Mouse (Mus musculus) ES-E14 (cell line): ENCODE measurements at regions not wholly inside any gene's neighbourhood (a gene's known extent, or its start where the extent isn't known, plus 50 kb on each side); places are given as distances from the start of the nearest gene placed in this dataset.

Source experiments
- DNase-seq: peaks from one replicate; pipeline ENCODE4 v3.0.0-alpha.2; 2013; ENCODE audit warnings: low read depth, low spot score
- H3K27ac ChIP-seq: 2 replicates; pipeline ENCODE4 v1.5.1; 2012; ENCODE audit warnings: low read depth, mild to moderate bottlenecking, low read length, moderate library complexity, mixed read lengths; ENCODE audit not compliant: poor library complexity, insufficient read depth, severe bottlenecking
- H3K36me3 ChIP-seq: 2 replicates; pipeline ENCODE4 v1.6.1; 2012; ENCODE audit warnings: mild to moderate bottlenecking, low read length, moderate library complexity, mixed read lengths; ENCODE audit not compliant: control insufficient read depth, poor library complexity, insufficient read depth, severe bottlenecking
- H3K4me1 ChIP-seq, 2 experiments: fragments of 150-350 bp in 1 of 2; sonication (generic) in 1 of 2; 2 replicates each; pipeline ENCODE4 v1.6.1; 2012; ENCODE audit warnings: low read length in 2 of 2, mild to moderate bottlenecking in 1 of 2, mixed read lengths in 1 of 2; ENCODE audit not compliant: control insufficient read depth in 2 of 2, insufficient read depth in 2 of 2, poor library complexity in 1 of 2
- H3K4me3 ChIP-seq, 2 experiments: fragments of 150-350 bp in 1 of 2; sonication (generic) in 1 of 2; 2 replicates each; pipeline ENCODE4 v1.5.1; 2012; ENCODE audit warnings: low read length in 2 of 2, low read depth in 1 of 2, mild to moderate bottlenecking in 1 of 2, mixed read lengths in 1 of 2; ENCODE audit not compliant: insufficient read depth in 1 of 2, poor library complexity in 1 of 2, severe bottlenecking in 1 of 2
- H3K9ac ChIP-seq: 2 replicates; pipeline ENCODE4 v1.6.1; 2012; ENCODE audit warnings: low read depth, mild to moderate bottlenecking, low read length, mixed read lengths; ENCODE audit not compliant: poor library complexity, insufficient read depth, severe bottlenecking
- H3K9me3 ChIP-seq: fragments of 150-350 bp; sonication (generic); 2 replicates; pipeline ENCODE4 v1.6.1; 2012; ENCODE audit warnings: low read depth, mild to moderate bottlenecking, low read length; ENCODE audit not compliant: control insufficient read depth, insufficient read depth
- CHD2 ChIP-seq: IDR thresholded peaks from 2 replicates; pipeline ENCODE4 v1.6.1; 2014; ENCODE audit warnings: mild to moderate bottlenecking, low read depth, low read length, inconsistent platforms
- HCFC1 ChIP-seq: IDR thresholded peaks from 2 replicates; pipeline ENCODE4 v1.6.1; 2012; ENCODE audit warnings: low read length, inconsistent platforms, borderline replicate concordance; ENCODE audit not compliant: insufficient read depth
- MAFK ChIP-seq: IDR thresholded peaks from 2 replicates; pipeline ENCODE4 v1.6.1; 2014; ENCODE audit warnings: mild to moderate bottlenecking, low read depth, low read length, inconsistent platforms; ENCODE audit not compliant: insufficient read depth
- ZC3H11A ChIP-seq: IDR thresholded peaks from 2 replicates; pipeline ENCODE4 v1.6.1; 2012; ENCODE audit warnings: low read depth, mild to moderate bottlenecking, inconsistent platforms, low read length, borderline replicate concordance
- ZNF384 ChIP-seq: IDR thresholded peaks from 2 replicates; pipeline ENCODE4 v1.6.1; 2012; ENCODE audit warnings: low read depth, low read length, inconsistent platforms
- in situ Hi-C, 2 experiments: fragments of 600-800 bp; cut with MboI; formaldehyde crosslinking; loops; one replicate each; pipeline ENCODE4 v1.15.1; 2025; ENCODE audit warnings: low sequenced_read_pairs in 2 of 2, inconsistent platforms in 1 of 2; ENCODE audit not compliant: unreplicated experiment in 2 of 2

DNA sequence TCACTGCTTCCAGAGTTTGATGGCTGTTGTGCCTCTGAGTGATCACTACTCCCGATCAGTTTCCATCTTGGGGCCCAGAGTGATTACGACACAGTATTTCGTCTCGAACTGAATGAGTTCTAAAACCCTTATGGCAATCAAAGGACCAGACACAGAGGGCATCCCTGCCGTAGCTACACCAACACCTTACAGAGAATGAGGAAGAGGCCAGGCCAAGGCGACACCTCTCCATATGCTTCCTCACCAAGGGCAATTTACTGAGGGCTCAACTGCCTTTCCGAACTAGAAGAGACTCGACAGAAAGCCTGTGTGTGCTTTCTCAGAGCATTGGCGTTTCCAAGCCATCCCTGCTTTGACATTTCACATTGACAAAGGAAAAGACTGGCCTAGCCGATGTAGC lies 289.8 kb upstream of the G2e3 start:
- no peak overlapping the region for H3K4me3 ChIP-seq
- peaks cover 0 to 2% of the 10 kb centered on the region in 2 experiments; a peak in 1 of 4 replicates for H3K4me1 ChIP-seq
- H3K36me3 ChIP-seq = no peaks in the 10 kb centered on the region
- H3K9ac ChIP-seq = no peak overlapping the region
- TF ChIP-seq MAFK (no peak), CHD2 (no peak), ZNF384 (no peak), HCFC1 (no peak), ZC3H11A (no peak)
- no peaks in the 10 kb centered on the region for H3K9me3 ChIP-seq
- no peak overlapping the region for H3K27ac ChIP-seq
- in situ Hi-C loops = no loop called here
- DNase-seq = no peak

DNA sequence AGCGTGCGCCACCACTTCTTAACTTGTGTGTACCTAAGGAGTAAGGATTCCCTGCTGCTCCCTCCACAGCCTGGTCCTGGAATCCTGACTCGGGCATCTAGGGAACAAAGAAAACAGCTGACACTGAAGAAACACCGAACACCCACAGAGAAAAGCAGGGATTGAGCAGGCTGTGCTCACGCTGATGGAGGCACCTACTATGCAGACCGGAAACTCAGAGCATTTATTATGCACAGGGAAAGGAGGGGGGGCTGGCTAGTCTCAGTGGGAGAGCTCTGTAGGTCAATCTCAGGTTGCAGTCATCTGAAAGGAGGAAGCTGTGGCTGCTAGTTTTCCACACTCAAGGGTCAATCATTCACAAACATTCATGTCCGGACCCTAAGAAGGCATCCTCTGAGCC lies 300.7 kb upstream of the G2e3 start:
- H3K9me3 ChIP-seq = no peaks in the 10 kb centered on the region
- H3K4me1 ChIP-seq = 0 out of 4 replicates have a peak, but pooled peaks cover 2 to 3% of the 10 kb centered on the region in 2 experiments
- H3K36me3 ChIP-seq = no peaks in the 10 kb centered on the region
- no peak overlapping the region for H3K9ac ChIP-seq
- TF ChIP-seq MAFK = no peak
- no peak for TF ChIP-seq HCFC1
- no peak for TF ChIP-seq CHD2
- no peak for TF ChIP-seq ZC3H11A
- no peak for TF ChIP-seq ZNF384
- in situ Hi-C loops = no loop called here
- peak; percentile 46 for DNase-seq
- no peak overlapping the region for H3K4me3 ChIP-seq
- H3K27ac ChIP-seq = no peak overlapping the region; the same call in 1 of the 2 replicates

DNA sequence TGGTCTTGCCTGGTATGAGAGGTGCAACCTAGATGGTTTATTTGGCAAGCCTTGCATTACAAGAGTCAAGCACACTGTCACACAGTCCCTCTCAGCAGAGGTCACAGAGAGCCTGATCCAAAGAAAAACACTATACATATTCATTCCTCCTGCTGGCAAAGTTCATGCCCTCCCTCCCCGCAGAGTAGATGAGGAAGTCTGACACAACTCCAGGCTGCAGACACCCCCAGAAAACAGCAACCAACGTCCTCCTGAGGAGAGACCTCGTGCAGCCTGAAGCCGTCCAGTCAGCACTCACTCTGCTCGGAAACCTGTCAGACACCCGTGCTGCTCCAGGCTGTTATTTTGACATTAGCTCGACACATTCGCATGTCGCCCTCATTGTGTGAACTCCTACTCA lies 302.4 kb upstream of the G2e3 start:
- TF ChIP-seq ZNF384 (no peak), ZC3H11A (no peak), CHD2 (no peak), HCFC1 (no peak)
- Histone ChIP-seq H3K9me3 (no peaks in the 10 kb centered on the region), H3K36me3 (no peaks in the 10 kb centered on the region), H3K4me1 (0 out of 4 replicates have a peak, but pooled peaks cover 2 to 3% of the 10 kb centered on the region in 2 experiments), H3K27ac (no peak overlapping the region), H3K4me3 (no peak overlapping the region), H3K9ac (no peak overlapping the region)
- DNase-seq = no peak
- in situ Hi-C loops = no loop called here

DNA sequence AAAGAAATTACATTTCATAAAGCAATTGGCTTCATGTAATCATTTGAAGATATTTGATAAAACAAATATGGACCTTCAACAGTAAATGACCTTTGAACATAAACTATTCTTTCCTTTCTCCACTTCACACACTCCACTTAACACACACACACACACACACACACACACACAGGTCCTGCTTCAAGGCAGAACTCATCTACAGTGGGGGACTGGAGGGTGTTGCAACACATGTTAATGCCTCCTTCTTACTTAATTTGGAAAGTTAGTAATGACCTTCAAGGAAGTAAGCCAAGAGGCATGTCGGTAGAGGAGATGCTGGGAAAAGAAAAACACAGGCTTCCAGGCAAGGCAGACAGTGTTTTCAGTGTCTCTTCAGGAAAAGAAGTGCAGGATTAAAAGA lies 302.8 kb upstream of the G2e3 start:
- H3K36me3 ChIP-seq = no peaks in the 10 kb centered on the region
- no peak for DNase-seq
- no peaks in the 10 kb centered on the region for H3K9me3 ChIP-seq
- TF ChIP-seq ZC3H11A = no peak
- no peak for TF ChIP-seq MAFK
- no peak for TF ChIP-seq ZNF384
- TF ChIP-seq CHD2 = no peak
- no peak for TF ChIP-seq HCFC1
- no peak overlapping the region for H3K27ac ChIP-seq
- in situ Hi-C loops = no loop called here
- 0 out of 4 replicates have a peak, but pooled peaks cover 2 to 3% of the 10 kb centered on the region in 2 experiments for H3K4me1 ChIP-seq
- H3K9ac ChIP-seq = no peak overlapping the region
- H3K4me3 ChIP-seq = no peak overlapping the region

DNA sequence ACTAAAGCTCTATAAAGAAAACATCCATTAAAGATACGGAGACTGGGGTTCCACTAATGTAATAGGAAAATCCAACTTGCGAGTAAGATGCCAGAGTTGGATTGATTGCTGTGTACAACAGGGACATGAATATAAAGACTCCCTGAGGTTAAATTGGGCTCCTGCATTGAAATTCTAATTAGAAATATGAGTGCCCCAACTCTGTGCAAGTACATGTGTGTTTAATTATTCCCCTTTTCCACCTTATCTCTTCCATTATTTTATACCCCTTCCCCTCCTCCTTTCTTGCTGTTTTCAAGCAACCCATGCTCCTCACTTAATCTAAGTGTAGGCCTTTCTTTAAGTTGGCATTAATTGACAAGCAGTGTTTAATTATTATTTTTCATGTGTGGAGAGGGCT lies 315.7 kb upstream of the G2e3 start:
- no peaks in the 10 kb centered on the region for H3K36me3 ChIP-seq
- H3K27ac ChIP-seq = no peak overlapping the region
- no peak overlapping the region for H3K9ac ChIP-seq
- H3K4me3 ChIP-seq = no peak overlapping the region
- H3K4me1 ChIP-seq = no peaks in the 10 kb centered on the region
- DNase-seq = no peak
- in situ Hi-C loops = no loop called here
- no peaks in the 10 kb centered on the region for H3K9me3 ChIP-seq
- TF ChIP-seq ZC3H11A = no peak
